Mouse (Mus musculus): ENCODE measurements around the gene Actr3. TPM values are rescaled to one million over a fixed set of nuclear protein-coding genes. Genes with fewer than 3 reads are reported as not detected.
A peak's percentile ranks its signal among the peaks of the same experiment; 100 is the strongest.

Actr3 gene
- polyA plus RNA-seq (2014; fragmentation: Nextera tagmentation; extraction: Ambion mirVana) = 304 and 317 TPM in 2 replicates

DNA sequence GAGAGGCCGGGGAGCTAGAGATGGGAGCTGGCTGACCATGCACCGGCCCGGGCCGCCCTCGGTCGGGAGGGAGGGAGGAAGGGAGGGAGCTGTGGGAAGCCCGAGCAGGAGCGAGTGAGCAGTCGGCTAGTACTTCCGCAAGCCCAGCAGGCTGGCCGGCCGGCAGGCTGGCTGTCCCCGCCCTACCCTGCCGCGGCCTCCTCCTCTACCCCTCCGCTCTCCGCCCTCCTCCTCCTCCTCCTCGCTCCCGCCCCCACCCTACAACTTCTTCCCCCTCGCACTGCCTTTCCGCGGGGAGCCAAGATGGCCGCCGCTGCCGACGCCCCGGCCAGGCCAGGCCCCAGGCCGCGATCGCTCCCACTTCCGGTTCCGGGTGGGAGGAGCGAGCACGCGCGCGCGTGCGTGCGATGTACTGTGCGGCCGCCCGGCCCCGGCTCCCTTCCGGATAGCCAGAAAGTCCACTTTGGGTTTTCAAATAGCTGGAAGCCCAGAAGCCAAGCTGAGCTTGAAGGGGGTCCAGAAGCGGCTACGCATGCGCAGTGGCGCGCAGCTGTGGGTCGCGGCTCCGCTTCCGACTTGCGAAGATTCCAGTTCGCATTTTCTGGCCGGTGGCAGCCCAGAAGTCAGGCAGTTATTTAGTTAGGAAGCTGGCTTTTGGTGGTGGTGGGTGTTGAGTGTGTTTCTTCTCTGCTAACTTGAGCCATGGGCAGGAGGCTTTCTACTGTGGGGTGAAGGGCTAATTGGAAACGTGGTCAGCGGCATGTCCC, at the start of gene Actr3:
Gene Actr3, minus strand, starts transcription at position 359 of the 767 bp plus-strand sequence.
- peak; percentile 96 for ATAC-seq (ENCODE audit: insufficient number of reproducible peaks, insufficient read depth, low FRiP score, low read depth)
- H3K9ac ChIP-seq (ENCODE audit: low read length) = peak within 1 kb of the TSS; percentile 92
- peak within 1 kb of the TSS; percentile 79 for H3K4me2 ChIP-seq (ENCODE audit: low read length)
- peak within 1 kb of the TSS; percentile 72 to 92 for H3K4me3 ChIP-seq (ENCODE audit: control insufficient read depth in 1 of 2, insufficient read depth in 1 of 2, low read depth in 1 of 2, low read length in 2 of 2)
- peaks cover 5 to 26% of the 10 kb centered on the region in 2 experiments; a peak in 3 of 4 replicates for H3K4me1 ChIP-seq (ENCODE audit: control insufficient read depth in 2 of 2, insufficient read depth in 2 of 2, low read length in 2 of 2)
- WGBS = under 1% methylated on average over 49 of the region's 59 CpGs
- no peaks in the 10 kb centered on the region for H3K27me3 ChIP-seq (ENCODE audit: control insufficient read depth, insufficient read depth, low read length)
- no peaks in the 10 kb centered on the region for H3K36me3 ChIP-seq (ENCODE audit: control insufficient read depth, insufficient read depth, low read length)
- peak within 1 kb of the TSS; percentile 99 for H3K27ac ChIP-seq (replicated peaks in 1 of 2; ENCODE audit: control insufficient read depth in 1 of 2, insufficient read depth in 1 of 2, low read depth in 2 of 2, low read length in 2 of 2)
- no peaks in the 10 kb centered on the region for H3K9me3 ChIP-seq (ENCODE audit: control insufficient read depth, low read length)

GRCm38 (mm10) chr1:125482459-125483287, 47.1 kb upstream of the Actr3 start:
- no peak for ATAC-seq (ENCODE audit: insufficient number of reproducible peaks, insufficient read depth, low FRiP score, low read depth)
- H3K9ac ChIP-seq (ENCODE audit: low read length) = no peak overlapping the region
- H3K9me3 ChIP-seq (ENCODE audit: control insufficient read depth, low read length) = no peaks in the 10 kb centered on the region
- peaks cover 10 to 24% of the 10 kb centered on the region in 2 experiments for H3K4me1 ChIP-seq (ENCODE audit: control insufficient read depth in 2 of 2, insufficient read depth in 2 of 2, low read length in 2 of 2)
- no peaks in the 10 kb centered on the region for H3K27me3 ChIP-seq (ENCODE audit: control insufficient read depth, insufficient read depth, low read length)
- H3K36me3 ChIP-seq (ENCODE audit: control insufficient read depth, insufficient read depth, low read length) = no peaks in the 10 kb centered on the region
- 68% methylated on average over 10 of the region's 10 CpGs for WGBS
- H3K4me3 ChIP-seq (ENCODE audit: control insufficient read depth in 1 of 2, insufficient read depth in 1 of 2, low read depth in 1 of 2, low read length in 2 of 2) = no peak overlapping the region
- H3K4me2 ChIP-seq (ENCODE audit: low read length) = no peak overlapping the region
- H3K27ac ChIP-seq (replicated peaks in 1 of 2; ENCODE audit: control insufficient read depth in 1 of 2, insufficient read depth in 1 of 2, low read depth in 2 of 2, low read length in 2 of 2) = peak overlapping the region; percentile 4 to 42; a peak in 2 of 4 replicates

- Histone ChIP-seq H3K9ac (ENCODE audit: low read length) (no peak overlapping the region), H3K9me3 (ENCODE audit: control insufficient read depth, low read length) (no peaks in the 10 kb centered on the region), H3K27ac (replicated peaks in 1 of 2; ENCODE audit: control insufficient read depth in 1 of 2, insufficient read depth in 1 of 2, low read depth in 2 of 2, low read length in 2 of 2) (no peak overlapping the region), H3K4me3 (ENCODE audit: control insufficient read depth in 1 of 2, insufficient read depth in 1 of 2, low read depth in 1 of 2, low read length in 2 of 2) (no peak overlapping the region), H3K36me3 (ENCODE audit: control insufficient read depth, insufficient read depth, low read length) (no peaks in the 10 kb centered on the region), H3K4me2 (ENCODE audit: low read length) (no peak overlapping the region), H3K4me1 (ENCODE audit: control insufficient read depth in 2 of 2, insufficient read depth in 2 of 2, low read length in 2 of 2) (peaks cover 10 to 29% of the 10 kb centered on the region in 2 experiments), H3K27me3 (ENCODE audit: control insufficient read depth, insufficient read depth, low read length) (no peaks in the 10 kb centered on the region)
- ATAC-seq (ENCODE audit: insufficient number of reproducible peaks, insufficient read depth, low FRiP score, low read depth) = no peak
Measured at GRCm38 (mm10) chr1:125481842-125482241, 46.3 kb upstream of the Actr3 start.

GRCm38 (mm10) chr1:125478588-125478987, 43.1 kb upstream of the Actr3 start:
- 32% methylated on average over 6 of the region's 6 CpGs for WGBS

GRCm38 (mm10) chr1:125475961-125476682, 40.6 kb upstream of the Actr3 start:
- H3K9me3 ChIP-seq (ENCODE audit: control insufficient read depth, low read length) = no peaks in the 10 kb centered on the region
- no peak overlapping the region for H3K9ac ChIP-seq (ENCODE audit: low read length)
- H3K4me3 ChIP-seq (ENCODE audit: control insufficient read depth in 1 of 2, insufficient read depth in 1 of 2, low read depth in 1 of 2, low read length in 2 of 2) = no peak overlapping the region
- H3K36me3 ChIP-seq (ENCODE audit: control insufficient read depth, insufficient read depth, low read length) = no peaks in the 10 kb centered on the region
- ATAC-seq (ENCODE audit: insufficient number of reproducible peaks, insufficient read depth, low FRiP score, low read depth) = no peak
- H3K4me1 ChIP-seq (ENCODE audit: control insufficient read depth in 2 of 2, insufficient read depth in 2 of 2, low read length in 2 of 2) = peaks cover 9 to 17% of the 10 kb centered on the region in 2 experiments
- H3K27ac ChIP-seq (replicated peaks in 1 of 2; ENCODE audit: control insufficient read depth in 1 of 2, insufficient read depth in 1 of 2, low read depth in 2 of 2, low read length in 2 of 2) = peak overlapping the region in 1 of 2 experiments; percentile 9; a peak in 1 of 4 replicates
- no peak overlapping the region for H3K4me2 ChIP-seq (ENCODE audit: low read length)
- H3K27me3 ChIP-seq (ENCODE audit: control insufficient read depth, insufficient read depth, low read length) = no peaks in the 10 kb centered on the region
- 51% methylated on average over 6 of the region's 6 CpGs for WGBS

More at GRCm38 (mm10) chr1:125478588-125478987, 43.1 kb upstream of the Actr3 start:
- H3K4me2 ChIP-seq (ENCODE audit: low read length) = no peak overlapping the region
- H3K27ac ChIP-seq (replicated peaks in 1 of 2; ENCODE audit: control insufficient read depth in 1 of 2, insufficient read depth in 1 of 2, low read depth in 2 of 2, low read length in 2 of 2) = peak overlapping the region; percentile 15 to 39; a peak in 3 of 4 replicates
- no peak for ATAC-seq (ENCODE audit: insufficient number of reproducible peaks, insufficient read depth, low FRiP score, low read depth)
- H3K4me3 ChIP-seq (ENCODE audit: control insufficient read depth in 1 of 2, insufficient read depth in 1 of 2, low read depth in 1 of 2, low read length in 2 of 2) = no peak overlapping the region
- H3K4me1 ChIP-seq (ENCODE audit: control insufficient read depth in 2 of 2, insufficient read depth in 2 of 2, low read length in 2 of 2) = peaks cover 14 to 34% of the 10 kb centered on the region in 2 experiments
- H3K9me3 ChIP-seq (ENCODE audit: control insufficient read depth, low read length) = no peaks in the 10 kb centered on the region
- no peak overlapping the region for H3K9ac ChIP-seq (ENCODE audit: low read length)
- H3K36me3 ChIP-seq (ENCODE audit: control insufficient read depth, insufficient read depth, low read length) = no peaks in the 10 kb centered on the region
- H3K27me3 ChIP-seq (ENCODE audit: control insufficient read depth, insufficient read depth, low read length) = no peaks in the 10 kb centered on the region

- ATAC-seq (ENCODE audit: insufficient number of reproducible peaks, insufficient read depth, low FRiP score, low read depth) = no peak
- Histone ChIP-seq H3K9me3 (ENCODE audit: control insufficient read depth, low read length) (no peaks in the 10 kb centered on the region), H3K4me2 (ENCODE audit: low read length) (no peak overlapping the region), H3K36me3 (ENCODE audit: control insufficient read depth, insufficient read depth, low read length) (no peaks in the 10 kb centered on the region), H3K27me3 (ENCODE audit: control insufficient read depth, insufficient read depth, low read length) (no peaks in the 10 kb centered on the region), H3K27ac (replicated peaks in 1 of 2; ENCODE audit: control insufficient read depth in 1 of 2, insufficient read depth in 1 of 2, low read depth in 2 of 2, low read length in 2 of 2) (no peak overlapping the region), H3K9ac (ENCODE audit: low read length) (no peak overlapping the region), H3K4me3 (ENCODE audit: control insufficient read depth in 1 of 2, insufficient read depth in 1 of 2, low read depth in 1 of 2, low read length in 2 of 2) (no peak overlapping the region), H3K4me1 (ENCODE audit: control insufficient read depth in 2 of 2, insufficient read depth in 2 of 2, low read length in 2 of 2) (peaks cover 7 to 17% of the 10 kb centered on the region in 2 experiments)
- 71% methylated on average over 3 of the region's 3 CpGs for WGBS
Measured at GRCm38 (mm10) chr1:125473866-125474265, 38.3 kb upstream of the Actr3 start.

- Histone ChIP-seq H3K9me3 (ENCODE audit: control insufficient read depth, low read length) (no peaks in the 10 kb centered on the region), H3K4me1 (ENCODE audit: control insufficient read depth in 2 of 2, insufficient read depth in 2 of 2, low read length in 2 of 2) (peaks cover 4 to 12% of the 10 kb centered on the region in 2 experiments; a peak in 3 of 4 replicates), H3K36me3 (ENCODE audit: control insufficient read depth, insufficient read depth, low read length) (no peaks in the 10 kb centered on the region), H3K9ac (ENCODE audit: low read length) (no peak overlapping the region), H3K27ac (replicated peaks in 1 of 2; ENCODE audit: control insufficient read depth in 1 of 2, insufficient read depth in 1 of 2, low read depth in 2 of 2, low read length in 2 of 2) (no peak overlapping the region), H3K4me2 (ENCODE audit: low read length) (no peak overlapping the region), H3K27me3 (ENCODE audit: control insufficient read depth, insufficient read depth, low read length) (no peaks in the 10 kb centered on the region), H3K4me3 (ENCODE audit: control insufficient read depth in 1 of 2, insufficient read depth in 1 of 2, low read depth in 1 of 2, low read length in 2 of 2) (no peak overlapping the region)
- no peak for ATAC-seq (ENCODE audit: insufficient number of reproducible peaks, insufficient read depth, low FRiP score, low read depth)
- WGBS = 76% methylated on average over 4 of the region's 4 CpGs
Measured at GRCm38 (mm10) chr1:125473126-125473666, 37.7 kb upstream of the Actr3 start.
